Mouse (Mus musculus): ENCODE data around the gene Capn12. TPM values are rescaled to one million over a fixed set of nuclear protein-coding genes. Genes with fewer than 3 reads are reported as not detected.
"Not testable (repeated sequence)": the region's sequence is repeated elsewhere in the genome, so short reads cannot be mapped to it uniquely, and the experiment has no call there.

Gene Capn12
- total RNA-seq, 2 experiments from 2014 or later, result 0.26 TPM; not detected in 1

DNA sequence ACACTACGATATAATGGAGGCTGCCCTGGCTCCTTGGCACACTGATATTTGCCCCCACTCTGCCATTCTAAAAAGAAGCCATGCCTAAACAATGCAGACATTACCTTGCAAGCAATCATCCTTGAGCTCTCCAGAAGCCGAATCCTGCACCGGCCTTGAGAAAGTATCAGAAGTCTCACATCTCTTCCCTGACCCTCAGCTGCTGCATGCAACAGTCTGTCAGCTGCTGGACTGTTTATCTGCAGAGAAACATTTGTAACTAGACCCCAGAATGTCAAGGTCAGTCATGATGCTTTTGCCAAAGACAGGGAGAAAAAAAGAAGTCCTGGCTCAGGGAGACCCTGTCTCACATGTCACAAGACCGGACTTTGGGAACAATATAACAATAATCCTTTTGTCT lies 5.1 kb upstream of the Capn12 start:
- ATAC-seq (replicated peaks; ENCODE audit: low FRiP score, poor library complexity, severe bottlenecking), result no peak

DNA sequence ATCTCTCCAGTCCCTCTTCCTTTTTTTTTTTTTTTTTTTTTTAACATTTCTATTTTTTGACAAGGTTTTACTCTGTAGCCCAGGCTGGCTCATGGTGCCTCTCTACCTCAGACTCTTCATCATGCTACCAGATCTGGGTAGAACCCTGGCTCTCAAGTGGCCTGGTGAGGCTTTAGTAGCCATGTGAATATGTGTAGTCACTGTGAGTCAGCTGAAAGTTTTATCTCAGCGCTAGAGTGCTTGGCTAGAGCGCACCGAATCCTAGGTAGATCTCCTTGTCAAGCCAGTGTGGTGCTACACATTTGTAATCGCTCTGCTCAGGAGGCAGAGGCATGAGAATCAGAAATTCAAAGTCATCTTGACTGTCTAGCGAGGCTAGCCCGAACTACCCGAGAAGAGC lies 4.1 kb upstream of the Capn12 start:
- ATAC-seq (replicated peaks; ENCODE audit: low FRiP score, poor library complexity, severe bottlenecking), result peak; percentile 93

DNA sequence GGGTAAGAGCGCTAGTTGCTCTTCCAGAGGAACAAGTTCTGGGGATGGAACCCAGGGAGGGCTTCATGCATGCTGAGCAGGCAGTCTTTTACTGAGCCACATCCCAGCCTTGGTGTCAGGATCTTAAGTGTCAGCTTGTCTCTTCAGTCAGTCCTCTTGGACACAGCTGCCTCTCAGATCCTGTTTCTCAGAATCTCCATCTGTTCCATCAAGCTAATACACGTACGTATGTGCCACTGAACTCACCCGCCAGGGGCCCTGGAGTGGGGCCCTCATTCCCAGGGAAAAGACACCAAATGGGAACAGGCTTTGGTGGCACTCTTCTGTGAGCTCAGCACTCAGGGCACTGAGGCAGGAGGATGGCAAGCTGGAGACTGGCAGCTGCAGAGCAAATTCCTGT lies 3.4 kb upstream of the Capn12 start:
- ATAC-seq (replicated peaks; ENCODE audit: low FRiP score, poor library complexity, severe bottlenecking), result no peak

DNA sequence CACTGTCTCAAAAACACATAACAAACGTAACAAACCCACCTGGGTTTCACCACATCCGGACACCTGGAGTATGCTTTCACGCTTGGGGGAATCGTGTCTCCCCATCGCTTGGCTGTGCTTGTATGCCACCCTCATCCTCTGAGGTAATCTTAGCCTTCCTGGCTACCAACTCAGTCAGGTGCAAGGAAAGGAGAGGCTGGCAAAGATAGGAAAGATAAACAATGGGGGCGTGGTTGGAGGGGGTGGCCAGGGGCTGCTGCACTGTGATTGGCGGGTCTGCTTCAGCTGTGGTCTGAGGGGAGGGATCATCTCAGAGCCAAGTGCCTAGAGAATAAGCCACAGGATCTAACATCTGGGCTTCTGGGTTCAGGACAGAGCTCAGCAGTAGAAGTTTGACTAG lies 1.6 kb upstream of the Capn12 start:
- ATAC-seq (replicated peaks; ENCODE audit: low FRiP score, poor library complexity, severe bottlenecking), result no peak

DNA sequence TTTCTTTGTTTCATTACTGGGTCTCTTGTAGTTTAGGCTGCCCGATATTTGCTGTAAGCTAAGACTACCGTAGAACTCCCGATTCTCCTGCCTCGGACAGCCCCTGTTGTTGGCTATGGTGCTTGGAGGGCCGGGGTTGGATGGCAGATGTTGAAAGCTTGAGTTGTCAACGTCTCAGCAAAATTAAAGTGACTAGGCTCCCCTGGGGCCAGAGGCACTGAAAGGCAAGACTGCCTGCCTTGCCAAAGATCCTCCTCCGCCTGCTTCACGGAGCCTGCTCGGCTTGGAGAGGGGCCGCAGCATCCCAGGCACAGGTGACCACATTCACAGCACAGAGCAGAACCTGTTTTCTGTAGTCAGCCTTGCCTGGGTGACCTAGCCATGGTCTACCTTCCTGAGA lies 668 bp upstream of the Capn12 start:
- ATAC-seq (replicated peaks; ENCODE audit: low FRiP score, poor library complexity, severe bottlenecking), result no peak

DNA sequence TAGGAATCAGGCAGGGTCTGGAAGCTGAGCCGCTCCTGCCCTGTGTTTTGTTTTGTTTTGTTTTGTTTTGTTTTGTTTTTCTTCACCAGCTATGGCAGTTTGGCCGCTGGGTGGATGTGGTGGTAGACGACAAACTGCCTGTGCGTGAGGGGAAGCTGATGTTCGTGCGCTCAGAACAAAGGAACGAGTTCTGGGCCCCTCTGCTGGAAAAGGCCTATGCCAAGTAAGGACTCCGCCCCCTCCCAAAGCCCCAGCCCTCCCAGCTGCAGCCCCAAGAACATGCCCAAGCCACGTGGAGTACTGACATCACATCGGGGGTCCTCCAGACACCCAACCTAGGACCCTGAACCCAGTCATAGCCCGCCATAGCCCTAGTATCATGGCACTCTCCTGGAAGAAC lies 1.8 kb downstream of the Capn12 start:
- no peak for ATAC-seq (replicated peaks; ENCODE audit: low FRiP score, poor library complexity, severe bottlenecking)

DNA sequence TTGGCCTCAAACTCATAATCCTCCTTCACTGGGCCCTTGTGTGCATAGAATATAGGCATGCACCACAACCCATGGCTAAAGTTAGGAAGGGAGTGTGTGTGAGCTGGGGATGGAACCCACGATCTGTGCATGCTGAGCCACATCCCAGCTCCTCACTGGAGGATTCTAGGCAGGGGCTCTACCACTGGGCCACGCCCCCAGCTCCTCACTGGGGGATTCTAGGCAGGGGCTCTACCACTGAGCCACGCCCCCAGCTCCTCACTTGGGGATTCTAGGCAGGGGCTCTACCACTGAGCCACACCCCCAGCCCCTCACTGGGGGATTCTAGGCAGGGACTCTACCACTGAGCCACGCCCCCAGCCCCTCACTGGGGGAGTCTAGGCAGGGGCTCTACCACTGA lies 2.5 kb downstream of the Capn12 start:
- ATAC-seq (replicated peaks; ENCODE audit: low FRiP score, poor library complexity, severe bottlenecking), result not testable (repeated sequence)

DNA sequence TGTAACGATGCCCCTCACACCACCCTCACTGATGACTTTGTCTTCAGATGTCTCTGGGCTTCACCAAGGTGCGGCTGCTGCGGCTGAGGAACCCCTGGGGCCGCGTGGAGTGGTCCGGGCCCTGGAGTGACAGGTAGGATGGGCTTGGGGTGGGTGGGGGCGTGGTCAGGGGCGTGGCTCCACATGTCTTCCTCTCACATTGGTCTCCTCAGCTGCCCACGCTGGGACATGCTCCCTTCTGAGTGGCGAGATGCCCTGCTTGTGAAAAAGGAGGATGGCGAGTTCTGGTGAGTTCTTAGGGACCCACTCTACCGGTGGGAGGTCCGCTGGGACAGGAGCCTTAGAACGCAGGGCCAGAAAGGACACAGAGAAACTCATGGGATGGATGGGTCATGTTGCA lies 5.3 kb downstream of the Capn12 start:
- ATAC-seq (replicated peaks; ENCODE audit: low FRiP score, poor library complexity, severe bottlenecking), result no peak

DNA sequence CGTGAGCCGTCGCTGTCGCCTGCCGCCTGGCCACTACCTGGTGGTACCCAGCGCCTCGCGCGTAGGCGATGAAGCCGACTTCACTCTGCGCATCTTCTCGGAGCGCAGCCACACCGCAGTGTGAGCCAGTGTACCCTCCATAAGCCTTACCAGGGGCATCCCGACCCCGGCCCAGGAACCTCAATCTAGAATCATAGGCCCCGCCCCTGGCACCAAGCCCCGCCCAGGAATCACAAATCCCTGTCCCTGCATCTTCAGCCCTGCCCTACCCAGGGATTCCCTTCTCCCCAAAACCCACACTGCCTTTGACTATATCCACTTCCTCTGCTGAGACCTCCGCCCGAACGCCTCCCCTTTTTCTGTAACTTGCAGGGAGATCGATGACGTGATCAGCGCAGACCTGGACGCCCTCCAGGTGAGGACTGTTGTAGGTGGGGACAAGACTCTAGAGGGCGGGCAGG lies 7.5 kb downstream of the Capn12 start:
- no peak for ATAC-seq (replicated peaks; ENCODE audit: low FRiP score, poor library complexity, severe bottlenecking)

DNA sequence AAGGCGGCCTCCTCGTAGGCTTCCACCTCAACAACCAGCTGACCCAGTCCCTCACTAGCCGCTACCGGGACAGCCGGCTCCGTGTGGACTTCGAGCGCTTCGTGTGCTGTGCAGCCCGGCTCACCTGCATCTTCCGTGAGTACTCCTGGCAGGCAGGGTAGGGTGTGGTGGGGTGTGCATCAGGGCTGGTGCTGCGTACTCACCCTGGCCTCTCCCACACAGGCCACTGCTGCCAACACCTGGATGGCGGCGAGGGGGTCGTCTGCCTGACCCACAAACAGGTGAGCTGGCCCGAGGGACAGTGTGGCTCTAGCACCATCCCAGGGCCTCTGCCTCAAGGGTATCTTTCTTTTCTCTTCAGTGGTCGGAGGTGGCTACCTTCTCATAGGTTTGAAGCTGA lies 11.4 kb downstream of the Capn12 start:
- no peak for ATAC-seq (replicated peaks; ENCODE audit: low FRiP score, poor library complexity, severe bottlenecking)

DNA sequence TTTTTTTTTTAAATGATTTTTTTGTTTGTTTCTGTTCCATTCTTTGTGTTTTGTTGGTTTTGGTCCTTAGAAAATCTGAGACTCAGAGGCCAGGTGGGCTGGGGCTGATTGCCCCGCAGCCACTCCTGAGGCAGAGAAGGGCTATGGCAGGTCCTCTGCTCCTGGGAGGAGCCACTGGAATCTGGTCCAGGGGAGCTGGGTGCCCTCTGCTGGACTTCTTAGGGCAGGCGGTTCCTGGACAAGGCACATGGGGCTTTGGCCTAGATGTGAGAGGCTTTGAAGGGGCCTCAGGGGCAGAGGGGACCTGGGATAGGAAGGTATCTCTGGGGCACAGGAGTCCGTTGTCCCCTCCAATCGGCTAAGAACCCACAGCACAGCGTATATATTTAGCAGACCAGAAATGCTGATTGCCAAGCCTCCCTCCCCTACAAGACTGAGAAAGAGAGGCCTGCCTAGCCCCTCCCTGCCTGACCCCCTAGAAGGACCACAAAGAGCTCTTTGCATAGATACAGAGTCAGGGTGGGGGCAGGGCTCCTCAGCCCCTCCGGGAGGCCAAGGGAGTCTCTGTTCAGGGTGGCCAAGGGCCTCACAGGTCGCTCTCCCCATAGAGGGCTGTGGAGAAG lies 12.5 kb downstream of the Capn12 start:
- no peak for ATAC-seq (replicated peaks; ENCODE audit: low FRiP score, poor library complexity, severe bottlenecking)

DNA sequence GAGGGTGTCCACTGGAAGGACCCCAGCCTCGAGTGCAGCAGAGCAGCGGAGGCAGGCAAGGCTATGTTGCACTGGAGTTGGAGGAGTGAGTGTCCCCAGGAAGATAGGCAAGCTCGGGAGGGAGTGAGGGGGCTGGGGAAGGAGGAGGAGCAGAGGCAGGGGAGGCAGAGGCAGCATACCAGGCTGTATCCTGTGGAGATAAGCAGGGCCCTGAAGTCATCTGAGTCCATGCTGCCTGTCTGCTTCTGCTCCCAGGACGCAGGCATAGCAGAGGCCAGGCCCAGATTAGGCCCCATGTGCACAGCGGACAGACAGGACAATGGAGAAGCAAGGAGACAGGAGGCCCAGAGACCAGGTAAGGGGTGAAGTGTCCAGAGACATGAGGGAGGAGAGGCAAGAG lies 13.7 kb downstream of the Capn12 start:
- no peak for ATAC-seq (replicated peaks; ENCODE audit: low FRiP score, poor library complexity, severe bottlenecking)

DNA sequence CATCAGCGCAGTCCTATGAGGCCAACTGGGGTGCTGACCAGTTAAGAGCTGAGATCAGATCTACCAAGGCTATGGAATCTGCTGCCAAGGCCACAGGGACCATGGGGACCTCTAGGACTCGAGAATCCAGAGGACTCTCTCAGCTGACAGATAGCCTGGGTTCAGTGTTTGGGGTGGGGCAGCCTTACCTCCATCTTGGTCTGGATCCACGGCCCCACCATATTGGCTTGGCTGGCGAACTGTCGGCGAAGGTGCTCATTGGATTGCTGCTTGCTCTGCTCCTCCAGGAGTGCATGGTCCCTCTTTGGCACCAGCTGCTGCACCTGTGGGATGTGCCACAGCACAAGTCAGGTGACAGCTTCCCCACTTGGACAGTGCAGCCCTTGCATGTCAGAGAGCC lies 16.4 kb downstream of the Capn12 start:
- no peak for ATAC-seq (replicated peaks; ENCODE audit: low FRiP score, poor library complexity, severe bottlenecking)

DNA sequence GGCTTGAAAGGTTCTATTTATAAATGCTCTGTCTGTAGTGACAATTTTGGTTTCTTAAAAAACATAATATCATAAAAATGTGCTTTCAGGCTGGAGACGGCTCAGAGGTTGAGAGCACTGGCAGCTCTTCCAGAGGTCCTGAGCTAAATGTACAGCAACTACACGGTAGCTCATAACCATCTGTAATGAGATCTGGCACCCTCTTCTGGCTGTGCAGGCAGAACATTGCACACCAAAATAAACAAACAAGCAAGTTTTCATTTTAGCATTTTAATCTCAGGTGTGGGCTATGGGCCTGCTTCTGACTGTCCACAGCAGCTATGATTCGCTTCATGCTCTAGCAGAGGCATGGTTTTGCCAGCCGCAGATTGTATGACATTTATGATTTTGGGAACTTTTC lies 18.8 kb downstream of the Capn12 start:
- no peak for ATAC-seq (replicated peaks; ENCODE audit: low FRiP score, poor library complexity, severe bottlenecking)

DNA sequence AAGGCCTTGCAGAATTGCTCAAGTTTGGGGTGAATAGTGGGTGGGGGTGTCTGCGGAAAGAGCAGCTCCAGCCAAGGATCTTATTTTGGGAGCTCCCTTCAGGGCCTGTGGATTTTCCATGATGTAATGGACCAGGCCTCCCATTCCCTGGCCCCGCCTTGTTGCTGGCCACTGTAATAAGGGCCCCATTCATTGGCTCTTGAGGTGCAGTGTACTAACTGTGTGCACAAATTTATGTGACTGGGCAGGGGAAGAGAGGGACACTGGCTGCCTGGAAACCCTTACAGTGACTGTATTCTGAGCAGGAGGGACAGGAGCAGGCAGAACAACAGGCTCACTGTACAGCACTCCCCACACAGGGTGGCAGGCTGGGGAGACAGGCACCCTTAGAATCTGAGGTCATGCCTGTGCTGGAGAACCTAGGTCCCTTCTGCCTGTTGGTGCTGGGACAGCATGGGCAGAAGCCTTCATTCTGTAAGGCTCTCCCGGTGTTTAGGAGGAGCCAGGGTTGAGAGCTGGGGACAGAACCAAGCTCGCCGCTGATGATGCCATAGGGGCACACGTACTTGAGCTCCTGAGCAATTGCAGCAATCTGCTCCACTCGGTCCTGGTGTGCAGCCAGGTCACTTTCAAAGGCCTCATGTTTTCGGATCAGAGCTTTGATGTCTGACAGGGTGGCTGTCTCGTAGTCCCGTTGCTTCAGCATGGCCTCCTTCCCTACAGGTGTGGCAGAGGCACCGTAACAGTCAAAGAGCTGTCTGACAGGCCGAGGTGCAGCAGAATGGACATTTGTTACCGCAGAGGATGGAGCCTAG lies 20.3 kb downstream of the Capn12 start:
- no peak for ATAC-seq (replicated peaks; ENCODE audit: low FRiP score, poor library complexity, severe bottlenecking)

DNA sequence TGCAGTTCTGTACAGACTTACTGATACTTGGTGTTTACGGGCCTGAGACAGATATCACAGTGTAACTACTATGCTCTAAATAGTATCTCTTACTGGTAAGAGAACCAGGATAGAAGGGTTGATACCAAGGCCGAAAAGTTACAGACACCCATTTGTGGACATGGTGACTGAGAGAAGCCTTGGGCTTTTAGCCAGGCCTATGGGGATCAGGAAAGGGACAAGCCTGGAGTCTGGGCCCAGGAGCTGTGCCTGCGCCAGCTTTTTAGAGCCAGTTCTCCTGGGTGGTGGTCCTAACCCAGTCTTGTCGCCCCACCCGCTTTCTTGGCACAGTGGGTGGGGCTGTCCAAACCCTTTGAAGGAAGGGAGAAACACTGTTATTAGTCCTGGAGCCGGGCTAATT lies 21.0 kb downstream of the Capn12 start:
- ATAC-seq (replicated peaks; ENCODE audit: low FRiP score, poor library complexity, severe bottlenecking), result no peak

DNA sequence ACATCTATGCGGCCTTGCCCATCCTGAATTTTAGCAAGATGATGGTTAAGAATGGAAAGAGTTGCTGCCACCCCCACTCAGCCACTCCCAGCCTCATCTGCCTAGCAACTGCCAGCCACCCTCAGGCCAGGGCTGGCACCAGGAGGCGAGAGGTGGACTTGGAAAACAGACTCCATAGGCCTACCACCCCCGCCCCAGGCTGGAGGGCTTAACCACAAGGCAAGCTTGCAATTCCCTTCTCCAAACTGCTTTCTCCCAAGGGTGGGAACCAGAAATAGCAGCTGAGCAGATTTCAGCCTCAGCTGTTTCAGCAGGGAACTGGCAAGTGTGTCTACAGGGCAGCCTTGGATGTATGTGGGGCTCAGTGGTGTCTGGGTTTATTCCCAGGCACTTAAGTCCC lies 21.6 kb downstream of the Capn12 start:
- ATAC-seq (replicated peaks; ENCODE audit: low FRiP score, poor library complexity, severe bottlenecking), result no peak

DNA sequence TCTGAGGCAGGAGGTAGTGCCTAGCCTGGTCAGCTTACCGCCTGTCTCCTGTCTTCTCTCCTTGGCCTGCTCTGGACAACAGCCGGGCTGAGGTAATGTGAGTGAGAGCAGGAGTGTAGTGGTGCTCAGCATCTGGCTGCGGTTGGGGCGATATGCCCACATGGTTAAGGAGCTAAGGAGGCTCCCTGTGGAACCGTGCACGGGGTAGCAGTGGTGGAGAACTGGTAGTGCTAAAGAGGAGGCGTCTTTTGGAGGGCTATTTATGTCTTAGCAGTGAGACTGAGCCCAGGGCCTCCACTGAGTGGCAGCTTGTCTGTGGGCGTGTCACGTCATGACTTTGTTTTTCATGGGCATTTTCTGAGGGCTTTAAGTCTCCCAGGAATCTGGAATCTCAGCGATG lies 22.6 kb downstream of the Capn12 start:
- ATAC-seq (replicated peaks; ENCODE audit: low FRiP score, poor library complexity, severe bottlenecking), result no peak

DNA sequence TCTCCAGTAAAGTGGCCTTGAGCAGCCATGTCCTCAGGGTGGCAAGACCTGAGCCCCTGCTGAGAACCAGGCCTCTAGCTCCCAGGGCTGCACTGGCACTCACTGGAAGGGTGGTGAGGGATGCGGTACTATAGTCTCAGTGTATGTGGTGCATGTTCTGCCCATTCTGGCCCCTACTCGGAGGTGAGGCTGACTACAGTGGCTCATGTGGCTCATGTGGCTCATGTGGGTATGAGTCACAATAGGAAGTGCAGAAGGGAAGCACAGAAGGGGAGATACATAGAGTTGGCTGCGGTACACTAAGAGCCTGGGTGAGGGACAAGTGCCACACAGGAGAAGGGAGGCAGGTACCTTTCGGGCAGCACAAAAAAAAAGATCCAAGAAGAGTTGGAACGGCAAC lies 26.0 kb downstream of the Capn12 start:
- ATAC-seq (replicated peaks; ENCODE audit: low FRiP score, poor library complexity, severe bottlenecking), result no peak

DNA sequence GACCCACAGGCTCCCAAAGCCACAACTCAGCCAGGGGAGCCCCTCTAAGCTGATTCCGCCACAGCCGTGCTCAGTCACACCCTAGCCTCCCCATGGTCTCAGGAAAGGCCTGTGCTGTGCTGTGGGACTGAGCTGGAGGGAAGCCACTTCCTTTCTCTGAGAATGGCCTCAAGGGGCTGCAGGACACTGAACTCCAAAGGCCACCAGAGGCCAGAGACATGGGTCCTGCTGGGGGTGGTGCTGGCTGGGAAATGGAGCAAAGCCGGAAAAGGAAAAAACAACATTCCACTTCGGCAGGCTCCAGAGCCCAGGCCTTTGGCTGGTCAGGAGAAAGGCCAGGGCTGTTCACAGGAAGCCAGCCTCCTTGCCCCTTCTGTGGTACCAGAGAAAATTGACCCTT lies 30.4 kb downstream of the Capn12 start:
- no peak for ATAC-seq (replicated peaks; ENCODE audit: low FRiP score, poor library complexity, severe bottlenecking)

DNA sequence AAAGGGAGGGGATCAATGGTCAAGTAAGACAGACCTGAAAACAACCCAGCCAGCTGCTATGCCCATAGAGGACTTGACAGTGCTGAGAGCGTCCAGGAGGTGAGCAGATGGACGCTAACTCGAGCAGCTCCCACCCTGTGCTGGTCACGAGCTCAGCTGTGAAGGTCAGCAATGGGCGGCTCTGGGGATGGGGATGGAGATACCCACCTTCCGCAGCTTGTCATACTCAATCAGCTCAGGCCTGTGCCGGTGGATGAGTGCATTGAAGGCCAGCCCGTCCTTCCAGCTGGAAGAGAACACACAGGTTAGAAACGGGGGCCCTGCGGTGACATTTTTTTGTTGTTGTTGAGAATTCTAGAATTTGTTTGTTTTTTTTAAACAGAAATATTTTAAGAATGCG lies 31.9 kb downstream of the Capn12 start:
- ATAC-seq (replicated peaks; ENCODE audit: low FRiP score, poor library complexity, severe bottlenecking), result no peak

DNA sequence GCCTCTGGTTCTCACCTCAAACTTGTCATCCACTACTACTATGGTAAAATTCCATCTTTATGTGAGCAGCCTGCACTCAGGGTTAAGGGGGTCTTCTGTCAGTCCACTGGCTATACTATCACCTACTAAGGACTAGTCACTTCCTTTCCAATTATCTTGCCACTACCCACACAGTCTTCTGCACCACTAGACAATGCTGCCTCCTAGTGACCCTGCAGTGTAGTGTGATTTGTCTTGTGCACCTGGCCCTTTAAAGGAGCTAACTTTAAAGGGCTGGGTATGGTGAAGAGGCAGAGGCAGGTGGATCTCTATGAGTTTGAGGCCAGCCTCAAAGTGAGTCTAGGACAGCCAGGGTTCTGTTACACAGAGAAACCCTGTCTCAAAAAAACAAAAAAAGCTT lies 35.3 kb downstream of the Capn12 start:
- no peak for ATAC-seq (replicated peaks; ENCODE audit: low FRiP score, poor library complexity, severe bottlenecking)

All from erythroblast, adult 5-6 weeks (primary cell).